Mouse (Mus musculus) embryonic fibroblast, embryonic 13.5 days (primary cell): Measurements from ENCODE around the gene Mllt10.

Source experiments
- CTCF ChIP-seq: IDR thresholded peaks from 2 replicates; pipeline ENCODE4 v1.5.1; 2011; ENCODE audit warnings: mild to moderate bottlenecking, control low read depth, low read length, moderate library complexity, borderline replicate concordance; ENCODE audit not compliant: insufficient read depth
- POLR2A ChIP-seq: IDR thresholded peaks from 2 replicates; pipeline ENCODE4 v1.6.1; 2011; ENCODE audit warnings: low read depth, mild to moderate bottlenecking, control low read depth, low read length, moderate library complexity

DNA sequence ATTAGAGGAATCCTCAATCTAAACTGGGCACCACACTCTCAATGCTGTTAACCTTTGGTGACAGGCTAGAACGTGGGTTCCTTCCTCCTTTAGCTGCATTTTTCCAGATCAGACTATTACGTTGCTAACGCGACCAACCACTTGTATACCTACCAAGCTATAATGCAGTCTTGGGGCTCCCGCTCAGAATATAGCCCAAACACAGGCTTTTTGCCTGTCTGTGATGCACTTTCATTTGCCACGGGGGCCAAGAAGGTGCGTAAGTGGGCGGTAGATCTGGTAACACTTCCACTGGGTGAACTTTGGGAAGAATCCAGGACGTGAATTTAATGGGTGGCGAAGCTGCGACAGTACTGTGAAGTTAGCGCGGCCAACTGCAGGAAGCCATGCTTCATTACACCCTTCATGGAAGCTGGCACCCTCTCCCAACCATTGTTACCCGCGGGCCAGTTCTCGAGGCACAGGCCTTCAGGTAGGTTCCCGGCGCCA lies 8.8 kb downstream of the Mllt10 start:
- no peak for TF ChIP-seq CTCF
- peak; percentile 41 for TF ChIP-seq POLR2A
